Mouse (Mus musculus): ENCODE data around the gene Inafm1. TPM values are rescaled to one million over a fixed set of nuclear protein-coding genes. Genes with fewer than 3 reads are reported as not detected.
A peak's percentile ranks its signal among the peaks of the same experiment; 100 is the strongest.

Gene Inafm1
- 10.7 TPM in 2 replicates for polyA plus RNA-seq (2015; fragmentation: Nextera tagmentation; extraction: Ambion mirVana)

- Histone ChIP-seq H3K9me3 (no peaks in the 10 kb centered on the region), H3K4me2 (peak within 1 kb of the TSS; percentile 93), H3K27me3 (replicated peaks) (no peaks in the 10 kb centered on the region), H3K4me3 (peak within 1 kb of the TSS; percentile 79), H3K9ac (peak within 1 kb of the TSS; percentile 88), H3K27ac (replicated peaks) (peak within 1 kb of the TSS; percentile 92), H3K4me1 (peaks cover 31% of the 10 kb centered on the region), H3K36me3 (peaks cover 34% of the 10 kb centered on the region)
- WGBS, result 1% methylated on average over 41 of the region's 49 CpGs
- ATAC-seq (ENCODE audit: extremely low read depth, insufficient number of reproducible peaks, low FRiP score, low TSS enrichment), result peak; percentile 86
These were observed at the start of gene Inafm1 for GRCm38 (mm10) chr7:16273081-16273765. Gene Inafm1 (minus strand): TSS chr7:16273617.

- Histone ChIP-seq H3K9me3 (no peaks in the 10 kb centered on the region), H3K4me2 (no peak overlapping the region), H3K36me3 (peaks cover 37% of the 10 kb centered on the region), H3K9ac (no peak overlapping the region), H3K4me3 (no peak overlapping the region), H3K27me3 (replicated peaks) (no peaks in the 10 kb centered on the region), H3K4me1 (no peaks in the 10 kb centered on the region; the same call in 1 of the 2 replicates), H3K27ac (replicated peaks) (no peak overlapping the region)
- no peak for ATAC-seq (ENCODE audit: extremely low read depth, insufficient number of reproducible peaks, low FRiP score, low TSS enrichment)
- WGBS, result 81% methylated on average over 6 of the region's 6 CpGs
These were observed 47.1 kb upstream of the Inafm1 start for GRCm38 (mm10) chr7:16320479-16320878.

DNA sequence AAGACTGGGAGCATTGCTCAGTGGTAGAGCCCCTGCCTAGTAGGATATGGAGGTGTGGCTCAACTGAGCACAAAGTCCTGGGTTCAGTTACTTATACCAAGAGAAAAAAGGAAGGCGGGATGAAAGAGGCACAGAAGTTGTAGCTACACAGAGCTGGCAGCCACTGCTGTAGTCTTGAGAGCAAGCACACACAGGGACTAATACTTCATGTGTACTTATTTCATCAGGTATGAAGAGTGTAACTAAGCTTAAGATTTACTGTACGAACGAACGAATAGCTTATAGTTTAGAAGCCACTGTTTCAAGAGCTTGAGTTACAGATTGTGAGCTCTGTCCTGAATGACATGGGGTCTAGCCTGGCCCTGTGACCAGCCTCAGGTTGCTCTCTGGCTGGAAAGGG lies 45.8 kb upstream of the Inafm1 start:
- Histone ChIP-seq H3K4me2 (no peak overlapping the region), H3K4me1 (peaks cover 5% of the 10 kb centered on the region), H3K9ac (no peak overlapping the region), H3K27ac (replicated peaks) (no peak overlapping the region), H3K4me3 (no peak overlapping the region), H3K36me3 (peaks cover 27% of the 10 kb centered on the region), H3K27me3 (replicated peaks) (no peaks in the 10 kb centered on the region), H3K9me3 (no peaks in the 10 kb centered on the region)
- no peak for ATAC-seq (ENCODE audit: extremely low read depth, insufficient number of reproducible peaks, low FRiP score, low TSS enrichment)
- 85% methylated on average over 4 of the region's 4 CpGs for WGBS

- ATAC-seq (ENCODE audit: extremely low read depth, insufficient number of reproducible peaks, low FRiP score, low TSS enrichment), result no peak
- H3K27ac ChIP-seq (replicated peaks), result no peak overlapping the region
- no peaks in the 10 kb centered on the region for H3K9me3 ChIP-seq
- H3K4me3 ChIP-seq, result no peak overlapping the region
- no peaks in the 10 kb centered on the region for H3K27me3 ChIP-seq (replicated peaks)
- 79% methylated on average over 14 of the region's 14 CpGs for WGBS
- H3K4me2 ChIP-seq, result no peak overlapping the region
- peaks cover 19% of the 10 kb centered on the region for H3K4me1 ChIP-seq
- peaks cover 23% of the 10 kb centered on the region for H3K36me3 ChIP-seq
- H3K9ac ChIP-seq, result no peak overlapping the region
These were observed 43.7 kb upstream of the Inafm1 start for GRCm38 (mm10) chr7:16317094-16317493.

DNA sequence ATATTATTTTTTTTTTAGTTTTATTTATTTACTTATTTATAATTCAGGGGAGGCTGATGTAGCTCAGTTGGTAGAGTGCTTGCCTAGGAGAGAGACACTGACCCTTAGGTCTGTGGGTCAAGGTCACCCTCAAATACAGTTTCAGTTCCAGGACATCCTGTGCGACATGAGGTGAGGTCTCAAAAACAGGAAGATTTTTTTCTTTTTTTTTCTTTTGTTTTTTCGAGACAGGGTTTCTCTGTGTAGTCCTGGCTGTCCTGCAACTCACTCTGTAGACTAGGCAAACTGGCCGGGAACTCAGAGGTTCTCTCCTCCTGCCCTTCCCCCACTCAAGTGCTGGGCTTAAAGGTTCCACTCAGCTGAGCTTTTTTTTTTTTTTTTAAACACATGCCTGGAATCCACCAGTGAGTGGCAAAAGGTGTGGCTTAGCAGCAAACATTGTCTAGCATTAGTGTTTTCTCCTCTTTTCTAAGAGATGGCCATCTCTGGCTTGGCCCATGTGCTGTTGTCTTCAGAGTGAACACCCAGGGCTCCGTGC lies 41.9 kb upstream of the Inafm1 start:
- peak overlapping the region; percentile 99; the same call in 1 of the 2 replicates for H3K4me2 ChIP-seq
- no peak overlapping the region for H3K4me3 ChIP-seq
- ATAC-seq (ENCODE audit: extremely low read depth, insufficient number of reproducible peaks, low FRiP score, low TSS enrichment), result no peak
- H3K27ac ChIP-seq (replicated peaks), result 0 out of 2 replicates have a peak overlapping the region, but pooled peaks have one; percentile 99
- no peaks in the 10 kb centered on the region for H3K27me3 ChIP-seq (replicated peaks)
- H3K36me3 ChIP-seq, result peaks cover 21% of the 10 kb centered on the region
- no peak overlapping the region for H3K9ac ChIP-seq
- no peaks in the 10 kb centered on the region for H3K9me3 ChIP-seq
- WGBS, result 59% methylated on average over 4 of the region's 4 CpGs
- peaks cover 36% of the 10 kb centered on the region for H3K4me1 ChIP-seq

DNA sequence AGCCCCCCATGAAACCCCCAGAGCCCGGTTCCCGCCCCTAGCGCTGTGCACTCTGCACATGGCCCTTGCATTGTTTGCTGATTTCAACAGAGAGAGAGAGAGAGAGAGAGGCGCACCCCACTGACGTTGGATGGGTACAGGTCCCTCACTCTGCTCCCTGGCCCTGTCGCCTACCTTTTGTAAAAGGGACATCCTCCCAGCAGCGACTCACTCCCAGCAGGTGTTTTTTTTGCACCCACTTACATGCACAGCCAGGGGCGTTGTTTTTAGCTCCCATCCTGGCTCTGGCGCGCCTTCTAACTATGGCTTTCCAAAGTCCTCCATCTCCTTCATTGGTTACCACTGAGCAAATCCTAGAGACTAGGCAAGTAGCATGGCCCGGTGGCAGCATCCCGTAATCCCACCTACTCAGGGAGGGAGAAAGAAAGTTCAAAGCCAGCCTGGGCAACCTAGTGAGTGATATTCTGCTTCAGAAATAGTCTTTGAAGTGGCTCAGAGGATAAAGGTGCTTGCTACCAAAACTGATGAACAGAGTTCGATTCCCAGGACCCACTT lies 40.9 kb upstream of the Inafm1 start:
- H3K27ac ChIP-seq (replicated peaks), result peak overlapping the region; percentile 99
- peak overlapping the region; percentile 76 for H3K4me3 ChIP-seq
- H3K9me3 ChIP-seq, result no peaks in the 10 kb centered on the region
- H3K4me2 ChIP-seq, result peak overlapping the region; percentile 99
- WGBS, result 13% methylated on average over 13 of the region's 13 CpGs
- no peak for ATAC-seq (ENCODE audit: extremely low read depth, insufficient number of reproducible peaks, low FRiP score, low TSS enrichment)
- H3K4me1 ChIP-seq, result peaks cover 45% of the 10 kb centered on the region
- H3K9ac ChIP-seq, result peak overlapping the region; percentile 94
- no peaks in the 10 kb centered on the region for H3K27me3 ChIP-seq (replicated peaks)
- H3K36me3 ChIP-seq, result peaks cover 21% of the 10 kb centered on the region

GRCm38 (mm10) chr7:16313481-16314220 lies 40.2 kb upstream of the Inafm1 start:
- no peaks in the 10 kb centered on the region for H3K27me3 ChIP-seq (replicated peaks)
- H3K9ac ChIP-seq, result peak overlapping the region; percentile 94
- ATAC-seq (ENCODE audit: extremely low read depth, insufficient number of reproducible peaks, low FRiP score, low TSS enrichment), result peak; percentile 55
- under 1% methylated on average over 66 of the region's 66 CpGs for WGBS
- H3K4me2 ChIP-seq, result peak overlapping the region; percentile 99
- peaks cover 51% of the 10 kb centered on the region for H3K4me1 ChIP-seq
- peak overlapping the region; percentile 99 for H3K27ac ChIP-seq (replicated peaks)
- no peaks in the 10 kb centered on the region for H3K9me3 ChIP-seq
- peaks cover 21% of the 10 kb centered on the region for H3K36me3 ChIP-seq
- H3K4me3 ChIP-seq, result peak overlapping the region; percentile 76

DNA sequence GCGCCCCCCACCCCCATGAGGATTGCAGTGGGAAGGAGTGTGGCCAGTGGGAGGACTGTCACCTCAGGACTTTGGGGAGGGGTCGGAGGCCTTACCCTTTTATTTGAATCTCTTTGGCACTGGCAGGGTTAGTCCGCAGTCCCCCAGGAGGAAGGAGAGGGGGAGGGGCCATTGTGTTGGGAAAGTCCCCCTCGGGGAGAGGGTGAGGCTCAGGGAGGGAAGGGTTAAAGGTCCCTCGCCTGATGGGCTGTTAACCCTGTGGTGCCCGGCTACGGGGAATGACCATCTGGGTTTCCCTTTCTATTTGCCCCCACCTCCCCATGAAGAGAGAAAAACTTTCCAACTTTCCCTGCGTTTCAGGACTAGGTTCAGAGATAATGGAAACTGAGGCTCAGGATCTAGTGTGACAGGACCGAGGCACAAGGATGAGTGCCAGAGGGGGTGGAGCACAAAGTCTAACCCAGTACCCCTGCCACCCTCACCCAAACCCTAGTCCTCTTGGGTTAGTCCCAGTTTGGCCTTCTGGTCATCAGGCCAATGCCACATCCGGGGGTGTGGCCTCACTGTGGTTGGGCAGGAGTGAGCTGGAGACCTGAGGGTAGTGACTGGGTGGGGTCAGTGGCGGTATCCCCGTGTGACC lies 39.4 kb upstream of the Inafm1 start:
- Histone ChIP-seq H3K4me1 (peaks cover 56% of the 10 kb centered on the region), H3K27ac (replicated peaks) (peak overlapping the region; percentile 99), H3K36me3 (peaks cover 19% of the 10 kb centered on the region), H3K4me3 (peak overlapping the region; percentile 76), H3K9me3 (no peaks in the 10 kb centered on the region), H3K9ac (peak overlapping the region; percentile 94), H3K27me3 (replicated peaks) (no peaks in the 10 kb centered on the region), H3K4me2 (peak overlapping the region; percentile 99)
- 1% methylated on average over 12 of the region's 12 CpGs for WGBS
- peak; percentile 15; the same call in 1 of the 2 replicates for ATAC-seq (ENCODE audit: extremely low read depth, insufficient number of reproducible peaks, low FRiP score, low TSS enrichment)

GRCm38 (mm10) chr7:16312011-16312671 lies 38.7 kb upstream of the Inafm1 start:
- peak overlapping the region; percentile 99 for H3K4me2 ChIP-seq
- H3K9me3 ChIP-seq, result no peaks in the 10 kb centered on the region
- WGBS, result under 1% methylated on average over 49 of the region's 49 CpGs
- no peaks in the 10 kb centered on the region for H3K27me3 ChIP-seq (replicated peaks)
- peak overlapping the region; percentile 94 for H3K9ac ChIP-seq
- H3K36me3 ChIP-seq, result peaks cover 13% of the 10 kb centered on the region
- peak overlapping the region; percentile 76 for H3K4me3 ChIP-seq
- ATAC-seq (ENCODE audit: extremely low read depth, insufficient number of reproducible peaks, low FRiP score, low TSS enrichment), result no peak
- H3K4me1 ChIP-seq, result peaks cover 56% of the 10 kb centered on the region
- peak overlapping the region; percentile 99 for H3K27ac ChIP-seq (replicated peaks)

GRCm38 (mm10) chr7:16311453-16312004 lies 38.1 kb upstream of the Inafm1 start:
- Histone ChIP-seq H3K4me2 (peak overlapping the region; percentile 99), H3K27ac (replicated peaks) (peak overlapping the region; percentile 99), H3K4me3 (peak overlapping the region; percentile 76), H3K9ac (peak overlapping the region; percentile 94), H3K9me3 (no peaks in the 10 kb centered on the region), H3K27me3 (replicated peaks) (no peaks in the 10 kb centered on the region), H3K36me3 (peaks cover 7% of the 10 kb centered on the region), H3K4me1 (peaks cover 56% of the 10 kb centered on the region)
- WGBS, result 2% methylated on average over 14 of the region's 14 CpGs
- ATAC-seq (ENCODE audit: extremely low read depth, insufficient number of reproducible peaks, low FRiP score, low TSS enrichment), result no peak
